Mouse (Mus musculus): Measurements from ENCODE around the gene Gtpbp3. TPM values are rescaled to one million over a fixed set of nuclear protein-coding genes. Genes with fewer than 3 reads are reported as not detected.
A peak's percentile ranks its signal among the peaks of the same experiment; 100 is the strongest.
"Not testable (repeated sequence)": the region's sequence is repeated elsewhere in the genome, so short reads cannot be mapped to it uniquely, and the experiment has no call there.

The Gtpbp3 gene
- polyA plus RNA-seq, 1 experiment from 2014 or later = 25.0 TPM

GRCm38 (mm10) chr8:71527162-71527870 lies 39.4 kb downstream of the Gtpbp3 start:
- no peaks in the 10 kb centered on the region for H3K36me3 ChIP-seq
- no peak overlapping the region for H3K4me3 ChIP-seq
- 32% methylated on average over 3 of the region's 3 CpGs for WGBS
- H3K27me3 ChIP-seq = peaks cover 59% of the 10 kb centered on the region
- peaks cover 24% of the 10 kb centered on the region for H3K4me1 ChIP-seq
- no peak overlapping the region for H3K4me2 ChIP-seq (replicated peaks)
- no peaks in the 10 kb centered on the region for H3K9me3 ChIP-seq
- H3K9ac ChIP-seq = no peak overlapping the region
- no peak for ATAC-seq (ENCODE audit: low FRiP score, low read depth)
- H3K27ac ChIP-seq = peak overlapping the region; percentile 40; the same call in 1 of the 2 replicates

GRCm38 (mm10) chr8:71528362-71529073 lies 40.6 kb downstream of the Gtpbp3 start:
- 86% methylated on average over 11 of the region's 11 CpGs for WGBS

GRCm38 (mm10) chr8:71530735-71531467 lies 43.0 kb downstream of the Gtpbp3 start:
- not testable (repeated sequence) for H3K27ac ChIP-seq; H3K4me3 ChIP-seq; H3K4me2 ChIP-seq (replicated peaks); ATAC-seq (ENCODE audit: low FRiP score, low read depth); H3K36me3 ChIP-seq; H3K9ac ChIP-seq; H3K9me3 ChIP-seq
- Histone ChIP-seq H3K27me3 (peaks cover 29% of the 10 kb centered on the region), H3K4me1 (peaks cover 16% of the 10 kb centered on the region)
- WGBS = 80% methylated on average over 6 of the region's 12 CpGs

More at GRCm38 (mm10) chr8:71528362-71529073, 40.6 kb downstream of the Gtpbp3 start:
- H3K4me3 ChIP-seq = no peak overlapping the region
- no peak for ATAC-seq (ENCODE audit: low FRiP score, low read depth)
- peak overlapping the region; percentile 28; the same call in 1 of the 2 replicates for H3K27ac ChIP-seq
- H3K4me2 ChIP-seq (replicated peaks) = no peak overlapping the region
- H3K9ac ChIP-seq = no peak overlapping the region
- H3K9me3 ChIP-seq = no peaks in the 10 kb centered on the region
- H3K36me3 ChIP-seq = no peaks in the 10 kb centered on the region
- peaks cover 24% of the 10 kb centered on the region for H3K4me1 ChIP-seq
- H3K27me3 ChIP-seq = peaks cover 49% of the 10 kb centered on the region

GRCm38 (mm10) chr8:71534263-71534810 lies 46.4 kb downstream of the Gtpbp3 start:
- H3K9me3 ChIP-seq = no peaks in the 10 kb centered on the region
- H3K4me3 ChIP-seq = no peak overlapping the region
- peaks cover 13% of the 10 kb centered on the region for H3K4me1 ChIP-seq
- ATAC-seq (ENCODE audit: low FRiP score, low read depth) = no peak
- H3K4me2 ChIP-seq (replicated peaks) = no peak overlapping the region
- no peak overlapping the region for H3K27ac ChIP-seq
- H3K36me3 ChIP-seq = no peaks in the 10 kb centered on the region
- 39% methylated on average over 3 of the region's 3 CpGs for WGBS
- H3K9ac ChIP-seq = no peak overlapping the region
- peaks cover 7% of the 10 kb centered on the region; the same call in 1 of the 2 replicates for H3K27me3 ChIP-seq

GRCm38 (mm10) chr8:71535663-71536062 lies 47.8 kb downstream of the Gtpbp3 start:
- peaks cover 13% of the 10 kb centered on the region for H3K4me1 ChIP-seq
- no peak overlapping the region for H3K4me3 ChIP-seq
- H3K9ac ChIP-seq = no peak overlapping the region
- 56% methylated on average over 5 of the region's 5 CpGs for WGBS
- ATAC-seq (ENCODE audit: low FRiP score, low read depth) = no peak
- no peaks in the 10 kb centered on the region for H3K36me3 ChIP-seq
- no peaks in the 10 kb centered on the region for H3K9me3 ChIP-seq
- peaks cover 10% of the 10 kb centered on the region; the same call in 1 of the 2 replicates for H3K27me3 ChIP-seq
- no peak overlapping the region for H3K27ac ChIP-seq
- H3K4me2 ChIP-seq (replicated peaks) = no peak overlapping the region

GRCm38 (mm10) chr8:71537028-71537867 lies 49.3 kb downstream of the Gtpbp3 start, which contains the start of gene Bst2:
Gene Bst2 (minus strand): TSS chr8:71537456.
- H3K4me1 ChIP-seq = peaks cover 13% of the 10 kb centered on the region
- peak within 1 kb of the TSS; percentile 48 for H3K4me3 ChIP-seq
- WGBS = 1% methylated on average over 37 of the region's 37 CpGs
- no peaks in the 10 kb centered on the region for H3K9me3 ChIP-seq
- peak; percentile 88 for ATAC-seq (ENCODE audit: low FRiP score, low read depth)
- peak within 1 kb of the TSS; percentile 71 for H3K4me2 ChIP-seq (replicated peaks)
- no peaks in the 10 kb centered on the region for H3K36me3 ChIP-seq
- H3K27me3 ChIP-seq = peaks cover 9% of the 10 kb centered on the region; the same call in 1 of the 2 replicates
- H3K27ac ChIP-seq = peak within 1 kb of the TSS; percentile 48; the same call in 1 of the 2 replicates
- H3K9ac ChIP-seq = peak within 1 kb of the TSS; percentile 60

- H3K4me1 ChIP-seq = peaks cover 14% of the 10 kb centered on the region
- WGBS = under 1% methylated on average over 53 of the region's 55 CpGs
- H3K9ac ChIP-seq = peak within 1 kb of the TSS; percentile 79
- ATAC-seq (ENCODE audit: low FRiP score, low read depth) = peak; percentile 95
- no peak within 1 kb of the TSS for H3K27ac ChIP-seq
- peaks cover 27% of the 10 kb centered on the region for H3K36me3 ChIP-seq
- 0 out of 2 replicates have a peak, but pooled peaks cover 3% of the 10 kb centered on the region for H3K27me3 ChIP-seq
- no peaks in the 10 kb centered on the region for H3K9me3 ChIP-seq
- H3K4me3 ChIP-seq = peak within 1 kb of the TSS; percentile 82
- peak within 1 kb of the TSS; percentile 79 for H3K4me2 ChIP-seq (replicated peaks)
Observed at GRCm38 (mm10) chr8:71542632-71543343, 54.9 kb downstream of the Gtpbp3 start, which contains the start of gene Mvb12a. Gene Mvb12a (plus strand): TSS chr8:71542922.

GRCm38 (mm10) chr8:71543755-71544154 lies 55.9 kb downstream of the Gtpbp3 start:
- WGBS = 86% methylated on average over 9 of the region's 9 CpGs
- H3K9me3 ChIP-seq = no peaks in the 10 kb centered on the region
- peaks cover 8% of the 10 kb centered on the region for H3K4me1 ChIP-seq
- 0 out of 2 replicates have a peak, but pooled peaks cover 3% of the 10 kb centered on the region for H3K27me3 ChIP-seq
- no peak overlapping the region for H3K27ac ChIP-seq
- H3K4me2 ChIP-seq (replicated peaks) = peak overlapping the region; percentile 79
- H3K9ac ChIP-seq = peak overlapping the region; percentile 79
- H3K36me3 ChIP-seq = peaks cover 36% of the 10 kb centered on the region
- H3K4me3 ChIP-seq = peak overlapping the region; percentile 82
- ATAC-seq (ENCODE audit: low FRiP score, low read depth) = no peak

GRCm38 (mm10) chr8:71545053-71545452 lies 57.1 kb downstream of the Gtpbp3 start:
- H3K36me3 ChIP-seq = peaks cover 37% of the 10 kb centered on the region
- no peak for ATAC-seq (ENCODE audit: low FRiP score, low read depth)

GRCm38 (mm10) chr8:71547590-71547989 lies 59.7 kb downstream of the Gtpbp3 start:
- WGBS = 88% methylated on average over 7 of the region's 7 CpGs
- no peak overlapping the region for H3K4me3 ChIP-seq

More at GRCm38 (mm10) chr8:71545053-71545452, 57.1 kb downstream of the Gtpbp3 start:
- Histone ChIP-seq H3K4me3 (no peak overlapping the region), H3K9me3 (no peaks in the 10 kb centered on the region), H3K4me1 (peaks cover 8% of the 10 kb centered on the region), H3K27me3 (0 out of 2 replicates have a peak, but pooled peaks cover under 1% of the 10 kb centered on the region), H3K27ac (no peak overlapping the region), H3K9ac (no peak overlapping the region), H3K4me2 (replicated peaks) (no peak overlapping the region)
- 86% methylated on average over 11 of the region's 11 CpGs for WGBS

More at GRCm38 (mm10) chr8:71547590-71547989, 59.7 kb downstream of the Gtpbp3 start:
- Histone ChIP-seq H3K4me2 (replicated peaks) (no peak overlapping the region), H3K27ac (no peak overlapping the region), H3K36me3 (peaks cover 37% of the 10 kb centered on the region), H3K9me3 (no peaks in the 10 kb centered on the region), H3K9ac (no peak overlapping the region), H3K4me1 (peaks cover 8% of the 10 kb centered on the region), H3K27me3 (no peaks in the 10 kb centered on the region)
- ATAC-seq (ENCODE audit: low FRiP score, low read depth) = no peak

Measured in limb, embryonic 13.5 days (tissue).